Comparison of ENCODE assay signal across 21 mouse cellular contexts in the genomic region with DNA sequence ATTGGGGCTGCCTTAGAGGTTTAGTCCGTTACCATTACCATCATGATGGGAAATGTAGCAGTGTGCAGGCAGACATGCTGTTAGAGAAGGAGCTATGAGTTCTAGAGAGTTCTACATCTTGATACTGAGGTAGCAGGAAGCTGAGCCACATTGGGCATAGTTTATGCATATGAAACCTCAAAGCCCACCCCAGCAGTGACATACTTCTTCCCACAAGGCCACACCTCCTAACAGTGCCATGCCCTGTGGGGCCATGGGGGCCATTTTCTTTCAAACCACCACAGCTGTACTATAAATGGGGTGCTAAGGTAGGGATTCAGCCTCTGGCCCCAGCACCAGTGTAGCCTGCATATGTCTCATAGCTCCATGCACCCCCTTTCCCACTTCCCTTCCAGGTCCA. TPM values are rescaled to one million over a fixed set of nuclear protein-coding genes. Genes with fewer than 3 reads are reported as not detected.
A peak's percentile ranks its signal among the peaks of the same experiment; 100 is the strongest.
DNase-seq lines count a peak whose midpoint lies in the region; ATAC-seq and TF ChIP-seq lines count a peak whose summit lies in the region.
"Had no signal": no experiment of that assay in that cellular context is flagged by ENCODE, and none has a peak within 500 bp of the region (broad histone marks: within the 10 kb centered on the region; RNA-seq: fewer than 3 reads in every experiment).

No protein-coding gene starts in this region.

- H3K4me2 ChIP-seq in midbrain, embryonic 13.5 days (replicated peaks) = no peak overlapping the region
- no peak overlapping the region for H3K4me2 ChIP-seq in limb, embryonic 13.5 days (replicated peaks)
- H3K4me2 ChIP-seq in liver, embryonic 16.5 days (ENCODE audit: low read depth, low read length) = peak overlapping the region; percentile 74
- H3K4me2 ChIP-seq in stomach, postnatal 0 days (replicated peaks; ENCODE audit: low read depth) = no peak overlapping the region
- H3K4me2 ChIP-seq: embryonic facial prominence, embryonic 12.5 days; heart, embryonic 15.5 days; hindbrain, embryonic 15.5 days; limb, embryonic 12.5 days; neural tube, embryonic 13.5 days had no signal

- TF ChIP-seq CTCF in heart, adult 2 months (IDR thresholded peaks at IDR 0.05) = no peak
- no peak for TF ChIP-seq CTCF in stomach, postnatal 0 days (IDR thresholded peaks at IDR 0.05; ENCODE audit: low read depth)

- no peaks in the 10 kb centered on the region for H3K9me3 ChIP-seq in midbrain, embryonic 10.5 days (replicated peaks)
- no peaks in the 10 kb centered on the region for H3K9me3 ChIP-seq in midbrain, embryonic 13.5 days
- no peaks in the 10 kb centered on the region for H3K9me3 ChIP-seq in limb, embryonic 13.5 days
- H3K9me3 ChIP-seq in liver, embryonic 16.5 days (replicated peaks; ENCODE audit: control insufficient read depth, low read length) = no peaks in the 10 kb centered on the region
- H3K9me3 ChIP-seq in stomach, postnatal 0 days (ENCODE audit: control insufficient read depth, low read length) = no peaks in the 10 kb centered on the region
- H3K9me3 ChIP-seq: embryonic facial prominence, embryonic 12.5 days; heart, embryonic 15.5 days; hindbrain, embryonic 15.5 days; limb, embryonic 12.5 days; neural tube, embryonic 13.5 days had no signal

- no peak for TF ChIP-seq EP300 in heart, adult 2 months (IDR thresholded peaks at IDR 0.05; ENCODE audit: insufficient read depth, low read depth, low read length)
- TF ChIP-seq EP300 in stomach, postnatal 0 days (optimal IDR thresholded peaks at IDR 0.05) = no peak

- WGBS in heart, adult 2 months = 98% methylated on average over 1 of the region's 1 CpGs
- 97% methylated on average over 1 of the region's 1 CpGs for WGBS in midbrain, embryonic 10.5 days
- 89% methylated on average over 1 of the region's 1 CpGs for WGBS in midbrain, embryonic 13.5 days
- 77% methylated on average over 1 of the region's 1 CpGs for WGBS in limb, embryonic 13.5 days
- 87% methylated on average over 1 of the region's 1 CpGs for WGBS in liver, embryonic 16.5 days (ENCODE audit: insufficient replicate concordance)
- 94% methylated on average over 1 of the region's 1 CpGs for WGBS in stomach, postnatal 0 days

- peaks cover 4% of the 10 kb centered on the region; the same call in 1 of the 2 replicates for H3K4me1 ChIP-seq in heart, adult 2 months (ENCODE audit: control insufficient read depth, insufficient read depth, low read length)
- H3K4me1 ChIP-seq in midbrain, embryonic 10.5 days = peaks cover 22% of the 10 kb centered on the region
- peaks cover 18% of the 10 kb centered on the region for H3K4me1 ChIP-seq in midbrain, embryonic 13.5 days (replicated peaks)
- no peaks in the 10 kb centered on the region for H3K4me1 ChIP-seq in limb, embryonic 13.5 days
- H3K4me1 ChIP-seq in liver, embryonic 16.5 days (ENCODE audit: control insufficient read depth, low read depth, low read length) = peaks cover 56% of the 10 kb centered on the region
- H3K4me1 ChIP-seq in stomach, postnatal 0 days (replicated peaks; ENCODE audit: control insufficient read depth, insufficient read depth) = no peaks in the 10 kb centered on the region
- H3K4me1 ChIP-seq: limb, embryonic 12.5 days had no signal

- no peak overlapping the region for H3K4me3 ChIP-seq in heart, adult 2 months
- 0 out of 2 replicates have a peak overlapping the region, but pooled peaks have one; percentile 11 for H3K4me3 ChIP-seq in midbrain, embryonic 10.5 days
- H3K4me3 ChIP-seq in midbrain, embryonic 13.5 days (replicated peaks) = no peak overlapping the region
- no peak overlapping the region for H3K4me3 ChIP-seq in limb, embryonic 13.5 days
- peak overlapping the region; percentile 43 for H3K4me3 ChIP-seq in liver, embryonic 16.5 days (ENCODE audit: low read depth, low read length)
- H3K4me3 ChIP-seq in stomach, postnatal 0 days (ENCODE audit: low read depth, low read length) = no peak overlapping the region
- H3K4me3 ChIP-seq: embryonic facial prominence, embryonic 12.5 days; heart, embryonic 15.5 days; hindbrain, embryonic 15.5 days; left cerebral cortex, adult 2 months; limb, embryonic 12.5 days; neural tube, embryonic 13.5 days had no signal

- no peak overlapping the region for H3K9ac ChIP-seq in heart, adult 2 months (ENCODE audit: low read depth, low read length)
- no peak overlapping the region for H3K9ac ChIP-seq in midbrain, embryonic 13.5 days (replicated peaks)
- 0 out of 2 replicates have a peak overlapping the region, but pooled peaks have one; percentile 13 for H3K9ac ChIP-seq in limb, embryonic 13.5 days
- H3K9ac ChIP-seq in liver, embryonic 16.5 days (ENCODE audit: low read depth, low read length) = peak overlapping the region; percentile 60
- H3K9ac ChIP-seq in stomach, postnatal 0 days (ENCODE audit: low read length) = no peak overlapping the region
- H3K9ac ChIP-seq: embryonic facial prominence, embryonic 12.5 days; heart, embryonic 15.5 days; hindbrain, embryonic 15.5 days; limb, embryonic 12.5 days; neural tube, embryonic 13.5 days had no signal

- ATAC-seq in midbrain, embryonic 13.5 days = no peak
- no peak for ATAC-seq in limb, embryonic 13.5 days (ENCODE audit: low FRiP score, low read depth)
- no peak for ATAC-seq in liver, embryonic 16.5 days (ENCODE audit: low read depth)
- no peak for ATAC-seq in stomach, postnatal 0 days (ENCODE audit: low FRiP score, low TSS enrichment)
- ATAC-seq: activated CD4-positive, CD25-positive, alpha-beta regulatory T cell, adult 4 months; lung, postnatal 0 days; Patski had no signal

- TF ChIP-seq POLR2A in heart, adult 2 months (IDR thresholded peaks at IDR 0.05; ENCODE audit: insufficient read depth, low read depth, low read length) = no peak

- H3K27ac ChIP-seq in heart, adult 2 months = peak overlapping the region; percentile 53
- H3K27ac ChIP-seq in midbrain, embryonic 10.5 days (replicated peaks) = peak overlapping the region; percentile 63; the same call in 1 of the 2 replicates
- no peak overlapping the region for H3K27ac ChIP-seq in midbrain, embryonic 13.5 days
- H3K27ac ChIP-seq in limb, embryonic 13.5 days = no peak overlapping the region
- H3K27ac ChIP-seq in liver, embryonic 16.5 days (ENCODE audit: low read length) = peak overlapping the region; percentile 89
- no peak overlapping the region for H3K27ac ChIP-seq in stomach, postnatal 0 days (replicated peaks)
- H3K27ac ChIP-seq: hindbrain, embryonic 15.5 days; left cerebral cortex, adult 2 months; limb, embryonic 12.5 days; neural tube, embryonic 13.5 days had no signal

- no peak for DNase-seq in heart, adult 2 months
- DNase-seq in heart, adult 9 months (ENCODE audit: low spot score in 2 of 2) = no peak
- DNase-seq in midbrain, embryonic 10.5 days (ENCODE audit: low spot score) = no peak
- no peak for DNase-seq in stomach, postnatal 0 days (ENCODE audit: low spot score)
- no peak for DNase-seq in urinary bladder, postnatal 14 days (ENCODE audit: low spot score)
- DNase-seq: adrenal gland, postnatal 14 days; cerebellum, adult 18-20 months; kidney, postnatal 10 days; right cerebral cortex, postnatal 25 days had no signal

- H3K79me2 ChIP-seq in heart, adult 2 months (replicated peaks; ENCODE audit: control insufficient read depth, insufficient read depth, low read length) = no peaks in the 10 kb centered on the region

- H3K27me3 ChIP-seq in heart, adult 2 months (ENCODE audit: control insufficient read depth, insufficient read depth, low read length) = no peaks in the 10 kb centered on the region
- peaks cover 56% of the 10 kb centered on the region for H3K27me3 ChIP-seq in midbrain, embryonic 10.5 days (ENCODE audit: low read depth, poor library complexity, severe bottlenecking)
- H3K27me3 ChIP-seq in midbrain, embryonic 13.5 days = peaks cover 18% of the 10 kb centered on the region
- H3K27me3 ChIP-seq in limb, embryonic 13.5 days = no peaks in the 10 kb centered on the region
- H3K27me3 ChIP-seq in liver, embryonic 16.5 days (ENCODE audit: control insufficient read depth, insufficient read depth, low read depth, low read length) = no peaks in the 10 kb centered on the region
- H3K27me3 ChIP-seq in stomach, postnatal 0 days (ENCODE audit: control insufficient read depth, insufficient read depth, low read length) = no peaks in the 10 kb centered on the region
- H3K27me3 ChIP-seq: embryonic facial prominence, embryonic 12.5 days; heart, embryonic 15.5 days; hindbrain, embryonic 15.5 days; limb, embryonic 12.5 days; neural tube, embryonic 13.5 days; Patski had no signal

- intact Hi-C loops in heart, adult 2 months (cut with DNase I) = loop anchor here (2.0 kb wide), 1 partner anchor 37 kb away; no protein-coding TSS in a partner anchor

- no peaks in the 10 kb centered on the region for H3K36me3 ChIP-seq in heart, adult 2 months (ENCODE audit: control insufficient read depth, insufficient read depth, low read length)
- H3K36me3 ChIP-seq in midbrain, embryonic 10.5 days = peaks cover 61% of the 10 kb centered on the region
- H3K36me3 ChIP-seq in midbrain, embryonic 13.5 days = peaks cover 29% of the 10 kb centered on the region
- H3K36me3 ChIP-seq in limb, embryonic 13.5 days = peaks cover 63% of the 10 kb centered on the region
- H3K36me3 ChIP-seq in liver, embryonic 16.5 days (ENCODE audit: control insufficient read depth, insufficient read depth) = peaks cover 2% of the 10 kb centered on the region; the same call in 1 of the 2 replicates
- peaks cover 6% of the 10 kb centered on the region for H3K36me3 ChIP-seq in stomach, postnatal 0 days (ENCODE audit: control insufficient read depth, insufficient read depth, low read length)
- H3K36me3 ChIP-seq: hindbrain, embryonic 15.5 days had no signal

RNA-seq across cellular contexts. Expression of a gene that starts 21.6 kb away (rescaled TPM):
- total RNA-seq in heart, adult 2 months (2021) = 10 to 100 TPM; 19.6 to 22.1 TPM
- polyA plus RNA-seq in heart, adult 2 months (2012; rRNA removed) = 8.6 and 11.6 TPM in 2 replicates
- 32.0 and 34.2 TPM in 2 replicates for polyA plus RNA-seq in midbrain, embryonic 10.5 days (2016; fragmentation: Nextera tagmentation; extraction: Ambion mirVana)
- polyA plus RNA-seq in midbrain, embryonic 13.5 days (2015; fragmentation: Nextera tagmentation; extraction: Ambion mirVana) = 18.8 and 19.1 TPM in 2 replicates
- polyA plus RNA-seq in limb, embryonic 13.5 days (2015; fragmentation: Nextera tagmentation; extraction: Ambion mirVana) = 27.3 and 28.2 TPM in 2 replicates
- 8.8 and 10.5 TPM in 2 replicates for polyA plus RNA-seq in liver, embryonic 16.5 days (2015; fragmentation: Nextera tagmentation; extraction: Ambion mirVana)
- 9.4 and 10.8 TPM in 2 replicates for polyA plus RNA-seq in stomach, postnatal 0 days (2015; fragmentation: Nextera tagmentation; extraction: Ambion mirVana)

Comparison
In these comparisons a context has a peak if more than half of its experiments do, and no peak if none do; other contexts are left out.
1. H3K27ac ChIP-seq: peak in heart, adult 2 months (single experiment), midbrain, embryonic 10.5 days (single experiment) and liver, embryonic 16.5 days (single experiment); none in midbrain, embryonic 13.5 days (single experiment), limb, embryonic 13.5 days (single experiment) and stomach, postnatal 0 days (single experiment).
2. H3K4me3 ChIP-seq: peak in midbrain, embryonic 10.5 days (single experiment) and liver, embryonic 16.5 days (single experiment); none in heart, adult 2 months (single experiment), midbrain, embryonic 13.5 days (single experiment), limb, embryonic 13.5 days (single experiment) and stomach, postnatal 0 days (single experiment).
3. H3K9ac ChIP-seq: peak in limb, embryonic 13.5 days (single experiment) and liver, embryonic 16.5 days (single experiment); none in heart, adult 2 months (single experiment), midbrain, embryonic 13.5 days (single experiment) and stomach, postnatal 0 days (single experiment).